Mouse (Mus musculus) ES-Bruce4 (cell line): ENCODE measurements around the gene Uvrag. TPM values are rescaled to one million over a fixed set of nuclear protein-coding genes. Genes with fewer than 3 reads are reported as not detected.

ENCODE experiments used
- H3K27ac ChIP-seq: 2 replicates; pipeline ENCODE4 v1.5.1; 2012; ENCODE audit warnings: low read length, inconsistent platforms; ENCODE audit not compliant: insufficient read depth
- H3K27me3 ChIP-seq: 2 replicates; pipeline ENCODE4 v1.6.1; 2012; ENCODE audit warnings: mild to moderate bottlenecking, low read length, inconsistent platforms; ENCODE audit not compliant: control insufficient read depth, poor library complexity, insufficient read depth, severe bottlenecking
- H3K36me3 ChIP-seq: 2 replicates; pipeline ENCODE4 v1.6.1; 2012; ENCODE audit warnings: inconsistent platforms, mild to moderate bottlenecking, low read length, moderate library complexity; ENCODE audit not compliant: control insufficient read depth, poor library complexity, insufficient read depth, severe bottlenecking
- H3K4me1 ChIP-seq: one replicate; pipeline ENCODE4 v1.8.1; 2011; ENCODE audit warnings: low read length; ENCODE audit not compliant: control insufficient read depth, insufficient read depth
- H3K4me3 ChIP-seq: 2 replicates; pipeline ENCODE4 v1.5.1; 2011; ENCODE audit warnings: low read depth, mild to moderate bottlenecking, low read length
- H3K9ac ChIP-seq: 2 replicates; pipeline ENCODE4 v1.6.1; 2012; ENCODE audit warnings: low read depth, mild to moderate bottlenecking, inconsistent platforms; ENCODE audit not compliant: poor library complexity, severe bottlenecking
- H3K9me3 ChIP-seq: replicated peaks from 2 replicates; pipeline ENCODE4 v1.6.1; 2012; ENCODE audit warnings: mild to moderate bottlenecking, low read length, inconsistent platforms; ENCODE audit not compliant: control insufficient read depth, poor library complexity, insufficient read depth, severe bottlenecking
- CTCF ChIP-seq: IDR thresholded peaks from one replicate; pipeline ENCODE4 v1.8.1; 2011; ENCODE audit warnings: low read depth, low read length
- EP300 ChIP-seq: IDR thresholded peaks from 2 replicates; pipeline ENCODE4 v1.6.1; 2011; ENCODE audit warnings: low read depth, low read length; ENCODE audit not compliant: insufficient read depth
- POLR2A ChIP-seq: IDR thresholded peaks from one replicate; pipeline ENCODE4 v1.8.1; 2011; ENCODE audit warnings: low read length; ENCODE audit not compliant: insufficient read depth
- polyA plus RNA-seq: library from polyadenylated mRNA; stranded (reverse); fragments of >200 nt; gene quantifications from 2 replicates; pipeline ENCODE4 v1.2.4, GENCODE M21; 2011; ENCODE audit warnings: low read depth; ENCODE audit not compliant: missing spikeins, insufficient read depth, insufficient read length

Uvrag gene
- polyA plus RNA-seq, 1 experiment = 16.9 TPM

DNA sequence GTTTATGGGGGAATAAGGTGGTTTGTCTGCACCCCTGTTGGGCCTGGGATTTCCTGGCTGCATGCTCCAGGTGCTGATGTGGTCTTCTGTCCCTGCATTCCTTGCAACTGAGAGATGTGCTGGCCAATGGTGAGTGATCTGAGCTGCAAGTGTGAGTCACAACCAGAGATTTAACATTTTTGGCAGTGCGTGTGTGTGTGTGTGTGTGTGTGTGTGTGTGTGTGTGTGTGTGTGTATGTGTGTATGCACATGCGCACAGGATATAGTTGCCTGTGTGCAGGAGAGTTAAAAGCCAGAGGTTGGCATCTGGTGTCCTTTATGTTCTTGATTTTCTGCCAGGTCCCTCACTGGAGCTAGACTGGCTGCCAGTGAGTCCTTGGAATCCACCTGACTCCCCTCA lies 261.8 kb downstream of the Uvrag start:
- H3K36me3 ChIP-seq = no peaks in the 10 kb centered on the region
- TF ChIP-seq EP300 (no peak), CTCF (no peak), POLR2A (no peak)
- H3K9me3 ChIP-seq = no peaks in the 10 kb centered on the region
- no peaks in the 10 kb centered on the region for H3K4me1 ChIP-seq
- H3K4me3 ChIP-seq = no peak overlapping the region
- H3K9ac ChIP-seq = no peak overlapping the region
- no peaks in the 10 kb centered on the region for H3K27me3 ChIP-seq
- H3K27ac ChIP-seq = no peak overlapping the region

GRCm38 (mm10) chr7:98876119-98876518 lies 264.8 kb downstream of the Uvrag start:
- Histone ChIP-seq H3K27me3 (no peaks in the 10 kb centered on the region), H3K4me3 (no peak overlapping the region), H3K27ac (no peak overlapping the region), H3K36me3 (no peaks in the 10 kb centered on the region), H3K9ac (no peak overlapping the region), H3K9me3 (no peaks in the 10 kb centered on the region), H3K4me1 (no peaks in the 10 kb centered on the region)
- no peak for TF ChIP-seq EP300
- no peak for TF ChIP-seq POLR2A
- TF ChIP-seq CTCF = no peak

DNA sequence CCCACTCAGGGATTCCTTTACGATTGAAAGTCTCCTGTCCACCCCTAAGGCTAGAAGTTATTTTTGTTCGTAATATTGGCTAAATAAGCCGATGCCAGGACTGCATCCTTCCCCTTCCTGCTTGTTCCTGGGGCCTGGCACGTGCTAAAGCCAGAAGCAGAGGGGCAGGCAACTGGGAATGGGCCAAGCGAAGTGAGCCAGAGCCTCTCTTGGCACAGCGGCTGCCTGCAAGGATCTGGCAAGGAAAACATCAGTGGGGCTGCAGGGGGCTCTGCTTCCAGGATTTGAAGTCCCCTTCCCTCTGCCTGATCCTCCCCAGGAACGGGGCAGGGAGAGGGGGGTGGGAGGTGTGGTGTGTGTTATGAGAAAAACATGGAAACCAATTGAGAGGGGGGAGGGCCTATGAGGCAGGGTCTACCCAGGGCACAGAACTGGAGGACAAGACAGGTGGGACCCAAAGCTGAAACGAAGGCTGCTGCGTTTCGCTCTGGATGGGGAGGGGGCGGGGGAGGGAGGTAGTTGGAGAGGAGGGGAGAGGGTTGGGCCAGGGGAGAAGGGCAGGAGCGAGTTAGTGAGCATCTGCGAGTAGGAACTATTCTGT lies 265.5 kb downstream of the Uvrag start:
- Histone ChIP-seq H3K36me3 (no peaks in the 10 kb centered on the region), H3K27me3 (no peaks in the 10 kb centered on the region), H3K9me3 (no peaks in the 10 kb centered on the region), H3K4me3 (no peak overlapping the region), H3K4me1 (no peaks in the 10 kb centered on the region), H3K27ac (no peak overlapping the region), H3K9ac (no peak overlapping the region)
- TF ChIP-seq POLR2A (no peak), EP300 (no peak), CTCF (no peak)

GRCm38 (mm10) chr7:98874411-98874951 lies 266.5 kb downstream of the Uvrag start:
- TF ChIP-seq POLR2A = no peak
- no peak for TF ChIP-seq EP300
- no peak for TF ChIP-seq CTCF
- H3K9me3 ChIP-seq = no peaks in the 10 kb centered on the region
- no peaks in the 10 kb centered on the region for H3K27me3 ChIP-seq
- no peak overlapping the region for H3K9ac ChIP-seq
- no peaks in the 10 kb centered on the region for H3K36me3 ChIP-seq
- H3K4me3 ChIP-seq = no peak overlapping the region
- no peak overlapping the region for H3K27ac ChIP-seq
- H3K4me1 ChIP-seq = no peaks in the 10 kb centered on the region

- Histone ChIP-seq H3K4me3 (no peak overlapping the region), H3K36me3 (no peaks in the 10 kb centered on the region), H3K4me1 (no peaks in the 10 kb centered on the region), H3K27ac (no peak overlapping the region), H3K9ac (no peak overlapping the region), H3K9me3 (no peaks in the 10 kb centered on the region), H3K27me3 (no peaks in the 10 kb centered on the region)
- no peak for TF ChIP-seq CTCF
- no peak for TF ChIP-seq EP300
- TF ChIP-seq POLR2A = no peak
Measured at GRCm38 (mm10) chr7:98873316-98873715, 267.6 kb downstream of the Uvrag start.

GRCm38 (mm10) chr7:98871882-98872281 lies 269.1 kb downstream of the Uvrag start:
- Histone ChIP-seq H3K36me3 (no peaks in the 10 kb centered on the region), H3K4me1 (no peaks in the 10 kb centered on the region), H3K27ac (no peak overlapping the region), H3K9me3 (no peaks in the 10 kb centered on the region), H3K9ac (no peak overlapping the region), H3K4me3 (no peak overlapping the region), H3K27me3 (no peaks in the 10 kb centered on the region)
- TF ChIP-seq POLR2A (no peak), EP300 (no peak), CTCF (no peak)
